ENCODE assay signal across 8 mouse cellular contexts in genomic region chr7:58677111-58677805, GRCm38 (mm10). TPM values are rescaled to one million over a fixed set of nuclear protein-coding genes. Genes with fewer than 3 reads are reported as not detected.
DNase-seq lines count a peak whose midpoint lies in the region; ATAC-seq lines count a peak whose summit lies in the region.

No protein-coding gene starts in this region.

- H3K4me1 ChIP-seq in kidney, embryonic 16.5 days (ENCODE audit: insufficient read depth, low read length) = no peaks in the 10 kb centered on the region

- H3K9ac ChIP-seq in kidney, embryonic 16.5 days (replicated peaks; ENCODE audit: low read length) = no peak overlapping the region

- H3K27ac ChIP-seq in kidney, embryonic 16.5 days (ENCODE audit: low read length) = no peak overlapping the region

- H3K9me3 ChIP-seq in kidney, embryonic 16.5 days (ENCODE audit: low read length) = 0 out of 2 replicates have a peak, but pooled peaks cover 5% of the 10 kb centered on the region

- H3K4me2 ChIP-seq in kidney, embryonic 16.5 days (replicated peaks; ENCODE audit: low read depth, low read length) = no peak overlapping the region

- 54% methylated on average over 5 of the region's 5 CpGs for WGBS in kidney, embryonic 16.5 days

- intact Hi-C loops in heart, postnatal 36 days (cut with DNase I) = no loop called here
- intact Hi-C loops in left cerebral cortex, postnatal 25 days (cut with DNase I) = no loop called here

- H3K36me3 ChIP-seq in kidney, embryonic 16.5 days (ENCODE audit: insufficient read depth, low read length) = 0 out of 2 replicates have a peak, but pooled peaks cover 2% of the 10 kb centered on the region

- H3K4me3 ChIP-seq in kidney, embryonic 16.5 days (ENCODE audit: low read length) = no peak overlapping the region

- DNase-seq in 416B (ENCODE audit: low read depth) (peak; percentile 96), adipocyte (ENCODE audit: low spot score) (peak; percentile 66)
- peak; percentile 45 for DNase-seq in heart, postnatal 36 days
- DNase-seq in left cerebral cortex, postnatal 25 days (ENCODE audit: low spot score in 2 of 2) = no peak
- DNase-seq in layer of hippocampus, adult 11-12 months (ENCODE audit: low spot score) = no peak

- no peaks in the 10 kb centered on the region for H3K27me3 ChIP-seq in kidney, embryonic 16.5 days (ENCODE audit: insufficient read depth, low read length)

- peak; percentile 52 for ATAC-seq in monocyte, adult 5-6 weeks (replicated peaks; ENCODE audit: insufficient number of reproducible peaks, low FRiP score, low TSS enrichment, poor library complexity, severe bottlenecking)
- ATAC-seq in kidney, embryonic 16.5 days (ENCODE audit: low FRiP score, low TSS enrichment) = no peak
- no peak for ATAC-seq in erythroid progenitor cell, adult 5-6 weeks (replicated peaks; ENCODE audit: low FRiP score, poor library complexity, severe bottlenecking)

RNA-seq across cellular contexts. Expression of gene Atp10a, which starts 21.3 kb away (rescaled TPM):
- 1 to 10 TPM; 1.5 to 1.8 TPM for total RNA-seq in heart, postnatal 36 days (2021)
- 5.0 to 11.1 TPM (median 5.7 TPM) in 3 replicates for total RNA-seq in monocyte, adult 5-6 weeks (2017)
- total RNA-seq in left cerebral cortex, postnatal 25 days (2021) = 1 to 10 TPM; 6.3 to 9.0 TPM
- polyA plus RNA-seq in kidney, embryonic 16.5 days (2015; fragmentation: Nextera tagmentation; extraction: Ambion mirVana) = 3.6 and 4.0 TPM in 2 replicates
- 1.7 and 2.5 TPM in 2 replicates for total RNA-seq in erythroid progenitor cell, adult 5-6 weeks (2015; ENCODE audit: low replicate concordance)
- 0.90 TPM in 1 of 2 replicates, not detected in the other for total RNA-seq in erythroid progenitor cell, adult 5-6 weeks (2017; ENCODE audit: low replicate concordance)

Comparison
In these comparisons a context has a peak if more than half of its experiments do, and no peak if none do; other contexts are left out.
1. DNase-seq: peak in 416B (single experiment), adipocyte (single experiment) and heart, postnatal 36 days (2 of 2); none in left cerebral cortex, postnatal 25 days (0 of 2) and layer of hippocampus, adult 11-12 months (single experiment).